Mouse (Mus musculus) E14TG2a.4 (cell line): ENCODE data around the gene Xbp1.
A peak's percentile ranks its signal among the peaks of the same experiment; 100 is the strongest.
"Not testable (repeated sequence)": the region's sequence is repeated elsewhere in the genome, so short reads cannot be mapped to it uniquely, and the experiment has no call there.

Source experiments
- H3K27me3 ChIP-seq: 2 replicates; pipeline ENCODE4 v1.6.1; 2014; ENCODE audit warnings: low read length, control low read depth; ENCODE audit not compliant: insufficient read depth
- H3K36me3 ChIP-seq: 2 replicates; pipeline ENCODE4 v1.6.1; 2014; ENCODE audit warnings: low read length, control low read depth; ENCODE audit not compliant: insufficient read depth
- H3K4me1 ChIP-seq: replicated peaks from 2 replicates; pipeline ENCODE4 v1.6.1; 2014; ENCODE audit warnings: low read depth, low read length, control low read depth
- H3K4me3 ChIP-seq: replicated peaks from 2 replicates; pipeline ENCODE4 v1.5.1; 2014; ENCODE audit warnings: mild to moderate bottlenecking, low read length
- H3K9me3 ChIP-seq: 2 replicates; pipeline ENCODE4 v1.6.1; 2014; ENCODE audit warnings: low read length, control low read depth
- CTCF ChIP-seq: conservative IDR thresholded peaks from 2 replicates; pipeline ENCODE4 v1.5.1; 2014; ENCODE audit warnings: low read length
- NANOG ChIP-seq: IDR thresholded peaks from 2 replicates; pipeline ENCODE4 v1.6.1; 2014; ENCODE audit warnings: borderline replicate concordance, low read length, mixed read lengths
- POU5F1 ChIP-seq: IDR thresholded peaks from 2 replicates; pipeline ENCODE4 v1.6.1; 2014; ENCODE audit warnings: low read length, borderline replicate concordance

The Xbp1 gene

DNA sequence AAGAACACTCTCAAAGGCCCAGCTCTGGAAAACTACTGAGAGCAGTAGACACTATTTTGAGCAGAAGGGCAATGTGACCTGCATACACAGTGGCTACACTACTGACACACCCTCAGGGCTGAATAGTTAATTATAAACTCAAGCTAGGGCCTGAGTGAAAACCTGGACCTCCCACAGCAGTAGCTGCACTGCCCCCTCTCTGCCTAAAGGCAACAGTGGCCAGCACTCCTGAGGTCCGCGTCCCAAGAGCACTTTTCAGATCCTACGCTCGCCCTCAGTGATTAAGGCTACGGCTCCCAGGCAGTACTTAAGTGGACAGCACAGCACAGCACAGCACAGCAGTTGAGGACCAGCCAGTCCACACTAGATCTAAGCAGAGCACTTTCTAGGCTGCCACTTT is 12.6 kb downstream of the Xbp1 start:
- Histone ChIP-seq H3K4me3 (no peak overlapping the region), H3K36me3 (peaks cover 90% of the 10 kb centered on the region), H3K4me1 (peaks cover 69% of the 10 kb centered on the region), H3K9me3 (no peaks in the 10 kb centered on the region), H3K27me3 (no peaks in the 10 kb centered on the region)
- TF ChIP-seq NANOG (no peak), CTCF (no peak), POU5F1 (no peak)

DNA sequence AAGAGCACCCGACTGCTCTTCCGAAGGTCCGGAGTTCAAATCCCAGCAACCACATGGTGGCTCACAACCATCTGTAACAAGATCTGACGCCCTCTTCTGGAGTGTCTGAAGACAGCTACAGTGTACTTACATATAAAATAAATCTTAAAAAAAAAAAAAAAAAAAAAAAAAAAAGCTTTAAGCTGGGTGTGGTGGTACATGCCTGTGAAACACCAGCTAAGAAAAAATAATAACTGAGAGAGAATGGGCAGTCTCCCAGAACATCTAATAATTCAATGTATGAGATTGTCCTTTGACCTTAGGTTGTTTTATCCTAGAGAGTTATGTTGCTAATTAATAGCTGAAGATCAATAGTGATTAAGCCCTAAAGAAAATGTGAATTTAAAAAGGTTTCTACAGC is 17.0 kb downstream of the Xbp1 start:
- peaks cover 77% of the 10 kb centered on the region for H3K4me1 ChIP-seq
- H3K9me3 ChIP-seq, H3K27me3 ChIP-seq, H3K4me3 ChIP-seq: not testable (repeated sequence)
- peaks cover 75% of the 10 kb centered on the region for H3K36me3 ChIP-seq

DNA sequence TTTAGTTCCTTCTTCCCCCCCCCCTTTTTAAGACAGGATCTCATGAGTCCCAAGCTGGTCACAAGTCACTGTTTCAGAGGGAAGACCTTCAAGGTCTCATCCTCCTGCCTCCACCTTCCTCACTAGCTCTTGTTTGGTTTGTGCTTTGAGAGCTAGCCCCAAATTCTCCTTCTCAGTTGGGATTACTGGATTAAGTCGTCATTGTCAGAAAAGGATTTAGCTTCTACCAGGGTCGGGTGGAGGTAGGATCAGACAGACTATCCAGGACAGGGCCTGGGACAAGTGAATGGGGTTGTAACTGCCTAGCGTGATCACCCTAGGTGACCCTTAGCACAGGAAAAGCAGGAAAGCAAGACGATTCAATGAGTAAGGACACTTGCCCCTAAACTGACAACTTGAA is 19.9 kb downstream of the Xbp1 start:
- Histone ChIP-seq H3K4me1 (peaks cover 76% of the 10 kb centered on the region), H3K9me3 (no peaks in the 10 kb centered on the region), H3K4me3 (peak overlapping the region; percentile 90), H3K36me3 (peaks cover 46% of the 10 kb centered on the region), H3K27me3 (no peaks in the 10 kb centered on the region)
- TF ChIP-seq NANOG: no peak
- no peak for TF ChIP-seq CTCF
- no peak for TF ChIP-seq POU5F1

DNA sequence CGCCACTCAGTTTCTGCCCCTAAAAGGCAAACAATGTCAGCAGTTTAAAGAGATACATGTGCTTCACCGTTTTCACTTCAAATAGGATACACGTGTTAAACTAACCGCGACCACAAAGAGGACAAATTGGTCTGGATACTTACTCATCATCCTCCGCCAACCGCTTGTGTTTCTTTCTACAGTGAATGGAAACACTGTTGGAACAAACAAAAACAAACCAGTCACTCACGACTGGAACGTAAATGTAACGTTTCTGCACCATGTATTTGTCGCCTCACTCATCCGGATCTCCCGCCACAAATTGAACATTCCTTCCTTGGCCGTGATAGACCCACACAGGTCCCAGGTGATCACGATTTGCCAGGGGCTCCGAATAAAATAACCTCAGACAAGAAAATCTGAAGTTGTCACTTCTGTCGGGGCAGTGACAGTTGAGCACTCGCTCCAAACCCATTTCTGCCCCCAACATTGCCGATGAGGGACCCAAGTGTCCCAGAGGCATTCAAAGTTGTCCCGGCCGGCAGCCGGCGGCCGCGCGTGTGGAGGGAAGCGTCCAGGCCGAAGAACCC is 20.9 kb downstream of the Xbp1 start:
- TF ChIP-seq POU5F1 (no peak), NANOG (no peak), CTCF (no peak)
- H3K4me3 ChIP-seq: peak overlapping the region; percentile 90
- H3K36me3 ChIP-seq: peaks cover 43% of the 10 kb centered on the region
- no peaks in the 10 kb centered on the region for H3K27me3 ChIP-seq
- H3K9me3 ChIP-seq: no peaks in the 10 kb centered on the region
- H3K4me1 ChIP-seq: peaks cover 83% of the 10 kb centered on the region

DNA sequence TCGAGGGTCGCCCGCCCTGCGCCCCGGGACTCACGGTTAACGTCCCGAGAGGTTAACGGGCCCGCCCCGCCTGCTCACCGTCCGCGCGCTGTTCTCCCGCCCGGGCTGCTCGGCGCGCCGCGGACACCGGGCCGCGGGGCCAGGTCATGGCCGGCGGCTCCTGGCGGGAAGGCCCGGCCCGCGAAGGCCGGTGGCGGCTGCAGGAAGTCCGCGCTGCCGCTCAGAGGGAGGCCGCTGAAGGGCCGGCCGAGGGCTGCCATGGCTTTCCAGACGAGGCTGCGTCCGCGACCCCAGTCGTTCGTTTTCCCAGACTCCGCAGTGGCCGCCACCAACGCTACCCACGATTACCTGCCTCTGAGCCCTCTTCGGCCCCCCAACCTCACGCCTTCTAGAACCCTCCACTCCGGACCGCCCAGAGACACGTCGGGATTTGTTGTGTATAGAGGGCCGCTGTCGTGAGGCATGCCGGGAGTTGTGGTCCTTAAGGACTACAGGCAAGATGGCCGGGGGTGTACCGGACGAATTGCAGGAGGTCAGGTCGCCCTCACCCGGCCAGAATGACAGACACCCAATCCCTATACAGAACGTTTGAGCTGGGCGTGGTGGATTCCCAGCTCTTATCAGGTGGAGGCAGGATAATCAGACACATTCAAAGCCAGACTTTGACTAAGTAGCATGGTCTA is 21.5 kb downstream of the Xbp1 start, which contains the start of gene Ccdc117:
Gene Ccdc117, minus strand, starts transcription at position 389 of the 683 bp plus-strand sequence.
- TF ChIP-seq CTCF (no peak), NANOG (no peak), POU5F1 (no peak)
- Histone ChIP-seq H3K36me3 (peaks cover 38% of the 10 kb centered on the region), H3K4me1 (peaks cover 79% of the 10 kb centered on the region), H3K9me3 (no peaks in the 10 kb centered on the region), H3K4me3 (peak within 1 kb of the TSS; percentile 90), H3K27me3 (no peaks in the 10 kb centered on the region)

DNA sequence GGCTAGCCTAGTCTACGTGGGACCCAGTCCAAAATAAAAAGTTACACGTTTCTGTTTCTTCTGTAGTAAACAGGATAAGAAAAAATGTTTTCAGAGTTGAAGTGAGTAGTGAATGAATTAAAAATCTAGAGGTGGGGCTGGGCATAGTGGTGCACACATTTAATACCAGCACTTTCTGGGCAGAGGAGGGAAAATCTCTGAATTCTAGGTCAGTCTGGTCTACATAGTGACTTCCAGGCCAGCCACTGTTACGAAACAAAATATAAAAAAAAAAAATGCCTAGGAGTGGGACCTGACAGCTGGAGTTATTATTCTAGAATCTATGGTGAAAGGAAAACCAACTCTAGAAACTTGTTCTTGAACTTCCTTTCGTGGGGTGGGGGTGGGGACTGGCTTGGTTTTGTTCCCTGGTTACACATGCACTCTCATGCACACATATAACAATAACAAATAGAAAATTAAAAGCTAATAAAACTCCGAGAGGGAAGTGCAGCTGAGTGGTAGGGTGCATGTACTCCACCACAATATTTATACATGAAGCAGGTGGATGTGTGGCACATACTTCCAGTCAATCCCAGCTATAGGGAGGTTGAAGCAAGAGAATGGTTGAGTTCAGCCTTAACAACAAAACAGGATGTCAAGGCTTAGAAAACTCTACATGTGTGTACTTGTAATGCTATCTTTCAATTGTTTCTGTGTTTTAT is 22.2 kb downstream of the Xbp1 start:
- TF ChIP-seq NANOG: no peak
- TF ChIP-seq POU5F1: no peak
- no peak for TF ChIP-seq CTCF
- peaks cover 2% of the 10 kb centered on the region; the same call in 1 of the 2 replicates for H3K9me3 ChIP-seq
- H3K27me3 ChIP-seq: no peaks in the 10 kb centered on the region
- peaks cover 33% of the 10 kb centered on the region for H3K36me3 ChIP-seq
- peak overlapping the region; percentile 90; the same call in 1 of the 2 replicates for H3K4me3 ChIP-seq
- peaks cover 77% of the 10 kb centered on the region for H3K4me1 ChIP-seq

DNA sequence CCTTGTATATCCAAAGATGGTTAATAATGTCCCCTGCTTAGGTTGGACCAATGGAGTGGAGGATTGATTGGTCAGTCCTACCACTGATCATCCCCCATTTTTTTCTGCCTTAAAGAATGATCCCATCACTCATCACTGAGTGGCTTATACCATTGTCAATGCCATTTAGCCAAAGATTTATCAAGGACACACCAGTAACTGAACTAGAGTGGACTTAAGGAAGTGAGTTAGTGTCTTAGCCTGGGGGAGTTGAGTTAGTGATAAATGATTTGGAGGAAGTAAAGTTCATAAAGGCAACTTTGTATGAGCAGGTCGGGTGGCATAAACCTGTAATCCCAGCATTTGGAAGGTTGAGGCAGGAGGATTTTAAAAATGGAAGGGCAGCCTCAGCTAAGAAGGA is 22.8 kb downstream of the Xbp1 start:
- peaks cover 26% of the 10 kb centered on the region for H3K36me3 ChIP-seq
- peaks cover 8% of the 10 kb centered on the region for H3K9me3 ChIP-seq
- H3K4me1 ChIP-seq: peaks cover 71% of the 10 kb centered on the region
- TF ChIP-seq NANOG: no peak
- TF ChIP-seq POU5F1: no peak
- no peak for TF ChIP-seq CTCF
- no peak overlapping the region for H3K4me3 ChIP-seq
- no peaks in the 10 kb centered on the region for H3K27me3 ChIP-seq

DNA sequence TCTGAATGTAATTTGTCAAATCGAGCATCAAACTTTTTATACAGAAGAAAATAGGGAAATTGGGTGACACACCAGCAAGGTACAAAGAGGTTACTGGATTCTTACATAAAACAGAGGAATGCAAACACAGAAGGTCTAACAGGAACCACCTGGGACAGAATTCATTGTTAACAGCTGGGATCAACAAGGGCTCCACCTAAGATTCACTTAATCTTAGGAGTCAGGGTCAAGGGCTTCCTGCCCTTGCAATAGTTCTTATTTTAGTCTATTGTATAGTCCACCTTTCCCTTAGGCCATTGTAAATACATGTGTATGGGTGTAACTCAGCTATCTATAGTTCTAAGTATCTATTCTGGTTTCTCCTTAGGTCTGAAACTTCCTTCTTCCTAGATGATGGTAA is 24.2 kb downstream of the Xbp1 start:
- H3K27me3 ChIP-seq, H3K4me3 ChIP-seq: not testable (repeated sequence)
- H3K9me3 ChIP-seq: peaks cover 22% of the 10 kb centered on the region
- H3K36me3 ChIP-seq: peaks cover 12% of the 10 kb centered on the region
- H3K4me1 ChIP-seq: peaks cover 57% of the 10 kb centered on the region

DNA sequence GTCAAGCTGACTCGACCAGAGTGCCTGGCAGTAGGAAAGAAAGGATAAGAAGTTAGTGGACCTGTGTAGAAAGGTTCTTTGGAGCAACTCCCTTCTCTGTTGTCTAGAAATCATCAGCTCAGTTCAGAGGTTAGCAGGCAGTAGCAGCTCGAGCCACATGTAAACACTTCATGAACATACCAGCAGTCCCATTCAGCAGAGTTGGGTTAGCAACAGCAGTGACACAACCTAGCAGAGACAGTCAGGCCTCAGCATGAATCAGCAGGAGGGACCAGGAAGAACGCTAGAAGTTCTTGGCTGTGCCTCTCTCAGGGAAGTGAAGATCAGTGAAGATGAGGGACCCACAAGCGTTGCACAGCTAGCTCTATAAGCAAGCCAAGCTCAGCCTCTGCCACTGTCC is 25.0 kb downstream of the Xbp1 start:
- peaks cover 30% of the 10 kb centered on the region for H3K9me3 ChIP-seq
- TF ChIP-seq CTCF (no peak), NANOG (no peak), POU5F1 (no peak)

More for the DNA sequence above, 25.0 kb downstream of the Xbp1 start:
- Histone ChIP-seq H3K36me3 (peaks cover 7% of the 10 kb centered on the region), H3K4me3 (no peak overlapping the region), H3K4me1 (peaks cover 51% of the 10 kb centered on the region), H3K27me3 (no peaks in the 10 kb centered on the region)
